Mouse (Mus musculus): ENCODE data around the gene Bglap2.

GRCm38 (mm10) chr3:88334902-88335435 lies 43.5 kb downstream of the Bglap2 start:
- no peak; the same call in 1 of the 2 replicates for TF ChIP-seq CHD1 (IDR thresholded peaks at IDR 0.05; ENCODE audit: low read depth, low read length)
- TF ChIP-seq EP300 (IDR thresholded peaks at IDR 0.05; ENCODE audit: low read length): peak; percentile 61
- no peak for TF ChIP-seq POLR2A (IDR thresholded peaks at IDR 0.05; ENCODE audit: low read depth, low read length)
- TF ChIP-seq MEF2A (IDR thresholded peaks at IDR 0.05; ENCODE audit: borderline replicate concordance, low read depth, low read length): no peak
- no peak for TF ChIP-seq ZNF384 (IDR thresholded peaks at IDR 0.05; ENCODE audit: low read depth, low read length)
- TF ChIP-seq CTCF (conservative IDR thresholded peaks at IDR 0.05 in 1 of 2, IDR thresholded peaks at IDR 0.05 in 1 of 2; ENCODE audit: low read depth in 2 of 2, low read length in 2 of 2): no peak
- no peak for TF ChIP-seq KAT2A (IDR thresholded peaks at IDR 0.05; ENCODE audit: insufficient replicate concordance, low read length)
- TF ChIP-seq NRF1 (IDR thresholded peaks at IDR 0.05; ENCODE audit: low read depth, low read length): no peak
- TF ChIP-seq USF1 (IDR thresholded peaks at IDR 0.05; ENCODE audit: low read depth, low read length): no peak
- no peak for TF ChIP-seq MXI1 (IDR thresholded peaks at IDR 0.05; ENCODE audit: low read depth, low read length)
- TF ChIP-seq MAZ (IDR thresholded peaks at IDR 0.05; ENCODE audit: low read depth, low read length): no peak
